Mouse (Mus musculus) hindbrain, postnatal 0 days (tissue): ENCODE measurements at regions not wholly inside any gene's neighbourhood (a gene's known extent, or its start where the extent isn't known, plus 50 kb on each side); places are given as distances from the start of the nearest gene placed in this dataset.

ENCODE experiments used
- ATAC-seq: fragments of 200-750 bp; cut with Nextera tagmentation; 2 replicates; pipeline ENCODE4 v1.8.0; 2017; ENCODE audit warnings: mild to moderate bottlenecking, moderate TSS enrichment, moderate library complexity
- DNase-seq: peaks from one replicate; pipeline ENCODE4 v3.0.0-alpha.2; 2015; ENCODE audit warnings: low spot score
- H3K27ac ChIP-seq: fragments of 300-500 bp; sonication (generic); 2 replicates; pipeline ENCODE4 v1.5.1; 2014; ENCODE audit warnings: mild to moderate bottlenecking
- H3K27me3 ChIP-seq: fragments of 300-500 bp; sonication (generic); 2 replicates; pipeline ENCODE4 v1.6.1; 2014; ENCODE audit warnings: low read length, mixed read lengths; ENCODE audit not compliant: insufficient read depth
- H3K36me3 ChIP-seq: fragments of 300-500 bp; sonication (generic); 2 replicates; pipeline ENCODE4 v1.6.1; 2014; ENCODE audit warnings: low read length, mixed read lengths; ENCODE audit not compliant: insufficient read depth
- H3K4me1 ChIP-seq: fragments of 300-500 bp; sonication (generic); 2 replicates; pipeline ENCODE4 v1.6.1; 2014; ENCODE audit warnings: antibody characterized with exemption, low read length, mixed read lengths; ENCODE audit not compliant: insufficient read depth
- H3K4me2 ChIP-seq: fragments of 300-500 bp; sonication (generic); 2 replicates; pipeline ENCODE4 v1.6.1; 2014; ENCODE audit warnings: low read depth, mild to moderate bottlenecking, low read length, moderate library complexity, mixed read lengths
- H3K4me3 ChIP-seq: fragments of 300-500 bp; sonication (generic); 2 replicates; pipeline ENCODE4 v1.5.1; 2014; ENCODE audit warnings: low read length
- H3K9ac ChIP-seq: fragments of 300-500 bp; sonication (generic); replicated peaks from 2 replicates; pipeline ENCODE4 v1.6.1; 2014; ENCODE audit warnings: mild to moderate bottlenecking, low read length, moderate library complexity, mixed read lengths
- H3K9me3 ChIP-seq: fragments of 300-500 bp; sonication (generic); 2 replicates; pipeline ENCODE4 v1.6.1; 2016; ENCODE audit warnings: low read length, mixed read lengths
- CTCF ChIP-seq: IDR thresholded peaks from 2 replicates; pipeline ENCODE4 v1.5.1; 2016; ENCODE audit warnings: antibody characterized with exemption, control low read depth, low read depth
- WGBS: fragments of 180-500 bp; shearing (Covaris S2); extraction: QIAGEN DNeasy Blood & Tissue Kit; methylation state at CpG from one replicate; pipeline ENCODE4 v1.1.7; 2014; 5-methylcytosine and 5-hydroxymethylcytosine counted together

- H3K27ac ChIP-seq: no peak overlapping the region
- 62% methylated on average over 3 of the region's 3 CpGs for WGBS
- DNase-seq: no peak
- no peaks in the 10 kb centered on the region for H3K36me3 ChIP-seq
- H3K4me3 ChIP-seq: no peak overlapping the region
- TF ChIP-seq CTCF: no peak
- no peaks in the 10 kb centered on the region for H3K27me3 ChIP-seq
- no peak for ATAC-seq
- H3K4me1 ChIP-seq: no peaks in the 10 kb centered on the region
- H3K4me2 ChIP-seq: no peak overlapping the region
- H3K9ac ChIP-seq: no peak overlapping the region
- 0 out of 2 replicates have a peak, but pooled peaks cover 2% of the 10 kb centered on the region for H3K9me3 ChIP-seq
These were observed 229.6 kb upstream of the Gm12728 start for GRCm38 (mm10) chr4:105560055-105560454.

DNA sequence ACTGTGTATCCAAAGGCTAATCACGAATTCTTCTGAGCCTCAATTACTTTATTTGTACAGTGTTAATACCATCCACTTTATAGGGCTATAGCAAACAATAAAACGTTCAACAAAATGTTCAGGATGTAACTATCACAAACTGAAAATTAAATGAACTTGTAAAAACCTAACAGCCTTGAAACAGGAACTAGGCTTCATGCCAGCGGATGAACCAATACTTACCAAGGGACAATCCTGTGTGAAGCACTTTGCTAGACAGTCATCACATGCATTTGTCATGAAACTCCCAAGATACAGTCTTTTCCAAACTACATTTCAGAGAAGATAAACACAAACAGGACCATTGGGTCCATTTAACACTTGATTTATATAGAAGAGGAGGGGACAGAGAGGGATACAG lies 228.9 kb upstream of the Gm12728 start:
- ATAC-seq: no peak
- H3K36me3 ChIP-seq: no peaks in the 10 kb centered on the region
- no peaks in the 10 kb centered on the region for H3K27me3 ChIP-seq
- no peak overlapping the region for H3K27ac ChIP-seq
- 74% methylated on average over 3 of the region's 3 CpGs for WGBS
- H3K9me3 ChIP-seq: 0 out of 2 replicates have a peak, but pooled peaks cover 2% of the 10 kb centered on the region
- no peak overlapping the region for H3K4me3 ChIP-seq
- no peak overlapping the region for H3K9ac ChIP-seq
- no peaks in the 10 kb centered on the region for H3K4me1 ChIP-seq
- H3K4me2 ChIP-seq: no peak overlapping the region
- DNase-seq: peak; percentile 15
- TF ChIP-seq CTCF: no peak

- Histone ChIP-seq H3K9ac (no peak overlapping the region), H3K9me3 (0 out of 2 replicates have a peak, but pooled peaks cover 2% of the 10 kb centered on the region), H3K27ac (no peak overlapping the region), H3K36me3 (no peaks in the 10 kb centered on the region), H3K4me1 (no peaks in the 10 kb centered on the region), H3K4me2 (no peak overlapping the region), H3K4me3 (no peak overlapping the region), H3K27me3 (no peaks in the 10 kb centered on the region)
- DNase-seq (no peak), ATAC-seq (no peak)
- TF ChIP-seq CTCF: no peak
- 71% methylated on average over 3 of the region's 3 CpGs for WGBS
These were observed 228.1 kb upstream of the Gm12728 start for GRCm38 (mm10) chr4:105561611-105562010.

- WGBS: 66% methylated on average over 7 of the region's 7 CpGs
- no peaks in the 10 kb centered on the region for H3K4me1 ChIP-seq
- H3K9me3 ChIP-seq: no peaks in the 10 kb centered on the region
- ATAC-seq (no peak), DNase-seq (no peak)
- no peaks in the 10 kb centered on the region for H3K36me3 ChIP-seq
- H3K27me3 ChIP-seq: no peaks in the 10 kb centered on the region
- no peak overlapping the region for H3K4me3 ChIP-seq
- no peak for TF ChIP-seq CTCF
- H3K9ac ChIP-seq: no peak overlapping the region
- no peak overlapping the region for H3K27ac ChIP-seq
- H3K4me2 ChIP-seq: no peak overlapping the region
These were observed 223.9 kb upstream of the Gm12728 start for GRCm38 (mm10) chr4:105565796-105566195.

DNA sequence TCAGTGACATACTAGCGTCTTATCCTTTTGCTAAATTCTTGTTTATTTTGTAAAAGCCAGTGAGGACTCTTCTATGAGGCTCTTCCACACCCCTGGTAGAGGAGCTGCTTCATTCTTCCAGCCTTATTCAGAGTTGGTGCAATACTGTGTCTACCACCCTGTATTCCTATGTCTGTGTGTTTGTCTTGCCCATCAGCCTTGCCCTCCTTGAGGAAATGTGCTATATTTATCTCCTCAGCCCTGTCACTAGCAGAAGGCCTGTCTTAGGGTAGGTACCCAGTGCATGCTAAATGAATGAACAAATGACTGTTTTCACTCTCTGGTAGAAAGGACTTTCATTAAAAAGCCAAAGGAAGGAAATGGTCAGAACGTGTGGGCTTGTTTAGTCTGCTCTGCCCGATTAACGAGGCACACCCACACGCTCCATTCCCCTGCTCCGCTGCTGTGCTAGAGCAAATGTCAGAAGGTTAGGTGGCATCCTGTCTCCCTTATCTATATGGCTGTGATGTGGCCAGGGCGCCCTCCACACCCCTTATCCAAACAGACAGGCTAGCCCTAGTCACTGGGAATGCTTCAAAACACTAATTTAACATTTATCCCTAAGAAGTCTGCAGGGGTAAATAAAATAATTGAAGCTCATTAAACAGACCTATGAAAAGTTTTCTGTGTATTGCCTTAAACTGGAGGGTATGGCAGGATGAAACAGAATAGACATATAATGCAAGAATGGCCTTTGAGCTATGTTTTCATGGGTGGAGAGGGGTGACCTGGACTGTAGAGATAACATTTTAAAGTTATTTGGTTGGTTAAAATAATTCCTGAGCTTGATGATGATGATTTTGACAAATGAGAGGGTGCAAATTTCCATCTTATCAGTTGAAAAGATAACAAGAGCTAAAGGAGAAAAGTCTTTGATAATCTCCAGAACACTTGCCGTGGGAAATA lies 222.9 kb upstream of the Gm12728 start:
- ATAC-seq: no peak
- no peak overlapping the region for H3K4me2 ChIP-seq
- no peak overlapping the region for H3K9ac ChIP-seq
- no peak overlapping the region for H3K27ac ChIP-seq
- DNase-seq: no peak
- H3K27me3 ChIP-seq: no peaks in the 10 kb centered on the region
- no peaks in the 10 kb centered on the region for H3K9me3 ChIP-seq
- no peak for TF ChIP-seq CTCF
- no peaks in the 10 kb centered on the region for H3K36me3 ChIP-seq
- H3K4me3 ChIP-seq: no peak overlapping the region
- 90% methylated on average over 8 of the region's 8 CpGs for WGBS
- no peaks in the 10 kb centered on the region for H3K4me1 ChIP-seq

- Histone ChIP-seq H3K4me2 (no peak overlapping the region), H3K36me3 (no peaks in the 10 kb centered on the region), H3K27me3 (no peaks in the 10 kb centered on the region), H3K9me3 (no peaks in the 10 kb centered on the region), H3K27ac (no peak overlapping the region), H3K4me3 (no peak overlapping the region), H3K9ac (no peak overlapping the region), H3K4me1 (no peaks in the 10 kb centered on the region)
- 88% methylated on average over 1 of the region's 1 CpGs for WGBS
- no peak for TF ChIP-seq CTCF
- no peak for ATAC-seq
- no peak for DNase-seq
These were observed 220.0 kb upstream of the Gm12728 start for GRCm38 (mm10) chr4:105569671-105570070.

DNA sequence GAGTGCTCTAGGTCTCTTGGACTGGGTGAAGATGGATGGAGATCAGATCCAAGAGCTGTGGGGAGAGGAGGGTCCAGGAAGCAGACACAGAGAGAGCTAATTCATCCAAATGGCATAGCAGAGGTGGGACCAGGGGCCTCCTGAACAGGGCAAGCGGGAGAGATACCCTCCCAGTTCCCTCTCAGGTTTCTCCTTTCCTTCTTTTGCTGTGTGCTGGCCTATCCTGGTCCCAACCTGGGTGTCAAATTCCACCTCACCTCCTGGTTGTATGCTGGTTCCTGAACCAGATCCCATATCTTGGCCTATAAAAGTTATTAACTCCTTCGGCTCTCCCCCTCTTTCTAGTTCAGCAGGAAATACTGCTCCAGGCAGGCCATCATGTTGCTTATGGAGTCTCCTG lies 214.1 kb upstream of the Gm12728 start:
- Histone ChIP-seq H3K9me3 (no peaks in the 10 kb centered on the region), H3K27me3 (no peaks in the 10 kb centered on the region), H3K27ac (no peak overlapping the region), H3K4me2 (no peak overlapping the region), H3K36me3 (no peaks in the 10 kb centered on the region), H3K9ac (no peak overlapping the region), H3K4me1 (no peaks in the 10 kb centered on the region), H3K4me3 (no peak overlapping the region)
- DNase-seq (no peak), ATAC-seq (no peak)
- no peak for TF ChIP-seq CTCF
- WGBS: 92% methylated on average over 2 of the region's 2 CpGs
